Comparison of ENCODE assay signal across 15 mouse cellular contexts in genomic region chr13:43629785-43630184, GRCm38 (mm10). TPM values are rescaled to one million over a fixed set of nuclear protein-coding genes. Genes with fewer than 3 reads are reported as not detected.
A peak's percentile ranks its signal among the peaks of the same experiment; 100 is the strongest.
DNase-seq lines count a peak whose midpoint lies in the region; ATAC-seq lines count a peak whose summit lies in the region.
"Had no signal": no experiment of that assay in that cellular context is flagged by ENCODE, and none has a peak within 500 bp of the region (broad histone marks: within the 10 kb centered on the region; RNA-seq: fewer than 3 reads in every experiment).

No protein-coding gene starts in this region.

- DNase-seq in adrenal gland, adult (ENCODE audit: inconsistent age in 2 of 2, low spot score in 1 of 2): peak; percentile 51 to 83
- no peak for DNase-seq in adrenal gland, postnatal 4 days (ENCODE audit: low spot score in 2 of 2)
- DNase-seq in ovary, postnatal 36 days (ENCODE audit: low spot score): peak; percentile 33
- no peak for DNase-seq in ovary, adult 18-20 months (ENCODE audit: low spot score)
- DNase-seq in cerebellum, adult 9-11 months: peak; percentile 95
- peak; percentile 10 for DNase-seq in skeletal muscle tissue, adult 2 months (ENCODE audit: low read depth, low spot score)
- no peak for DNase-seq in layer of hippocampus, postnatal 10 days (ENCODE audit: low spot score in 2 of 2)
- DNase-seq: kidney, adult 11 months; right cerebral cortex, postnatal 4 days; thymus, adult 18-20 months had no signal

- no peak overlapping the region for H3K9ac ChIP-seq in kidney, embryonic 16.5 days (replicated peaks; ENCODE audit: low read length)
- H3K9ac ChIP-seq: embryonic facial prominence, embryonic 12.5 days; forebrain, embryonic 15.5 days had no signal

- no peak overlapping the region for H3K27ac ChIP-seq in kidney, embryonic 16.5 days (ENCODE audit: low read length)
- H3K27ac ChIP-seq: embryonic facial prominence, embryonic 12.5 days; forebrain, embryonic 15.5 days; midbrain, embryonic 10.5 days had no signal

- no peak overlapping the region for H3K4me3 ChIP-seq in kidney, embryonic 16.5 days (ENCODE audit: low read length)
- H3K4me3 ChIP-seq: embryonic facial prominence, embryonic 12.5 days; forebrain, embryonic 15.5 days; midbrain, embryonic 10.5 days had no signal

- H3K27me3 ChIP-seq in kidney, embryonic 16.5 days (ENCODE audit: insufficient read depth, low read length): no peaks in the 10 kb centered on the region
- H3K27me3 ChIP-seq: embryonic facial prominence, embryonic 12.5 days; forebrain, embryonic 15.5 days had no signal

- WGBS in kidney, embryonic 16.5 days: 76% methylated on average over 7 of the region's 7 CpGs

- no peaks in the 10 kb centered on the region for H3K9me3 ChIP-seq in kidney, embryonic 16.5 days (ENCODE audit: low read length)
- H3K9me3 ChIP-seq: embryonic facial prominence, embryonic 12.5 days; forebrain, embryonic 15.5 days had no signal

- no peak overlapping the region for H3K4me2 ChIP-seq in kidney, embryonic 16.5 days (replicated peaks; ENCODE audit: low read depth, low read length)
- H3K4me2 ChIP-seq: embryonic facial prominence, embryonic 12.5 days; forebrain, embryonic 15.5 days; liver, embryonic 11.5 days had no signal

- no peaks in the 10 kb centered on the region for H3K4me1 ChIP-seq in kidney, embryonic 16.5 days (ENCODE audit: insufficient read depth, low read length)
- H3K4me1 ChIP-seq: embryonic facial prominence, embryonic 12.5 days; forebrain, embryonic 15.5 days; midbrain, embryonic 10.5 days had no signal

- no peaks in the 10 kb centered on the region for H3K36me3 ChIP-seq in kidney, embryonic 16.5 days (ENCODE audit: insufficient read depth, low read length)
- H3K36me3 ChIP-seq: embryonic facial prominence, embryonic 12.5 days; forebrain, embryonic 15.5 days; midbrain, embryonic 10.5 days had no signal

- ATAC-seq in kidney, embryonic 16.5 days (ENCODE audit: low FRiP score, low TSS enrichment): no peak
- ATAC-seq: forebrain, embryonic 15.5 days had no signal

RNA-seq across cellular contexts. Expression of gene Rnf182, which starts 14.3 kb away (rescaled TPM):
- total RNA-seq in adrenal gland, postnatal 4 days (2021): under 1 TPM; 0.59 to 0.64 TPM
- total RNA-seq in layer of hippocampus, postnatal 10 days (2021): 10 to 100 TPM; 33.4 to 37.8 TPM
- 1.6 and 3.2 TPM in 2 replicates for polyA plus RNA-seq in kidney, embryonic 16.5 days (2015; fragmentation: Nextera tagmentation; extraction: Ambion mirVana)

Comparison
In these comparisons a context has a peak if more than half of its experiments do, and no peak if none do; other contexts are left out.
1. DNase-seq: peak in adrenal gland, adult (2 of 2), ovary, postnatal 36 days (single experiment), cerebellum, adult 9-11 months (single experiment) and skeletal muscle tissue, adult 2 months (single experiment); none in adrenal gland, postnatal 4 days (0 of 2), ovary, adult 18-20 months (single experiment) and layer of hippocampus, postnatal 10 days (0 of 2).
2. RNA of gene Rnf182, which starts 14.3 kb away (total RNA-seq): 33.4 to 37.8 TPM in layer of hippocampus, postnatal 10 days; 0.59 to 0.64 TPM in adrenal gland, postnatal 4 days; every median in the first group is over 10 times any median in the second.